Mouse (Mus musculus) gastrocnemius, postnatal 14 days (tissue): ENCODE measurements around the gene Phf21a. TPM values are rescaled to one million over a fixed set of nuclear protein-coding genes. Genes with fewer than 3 reads are reported as not detected.
"Not testable (repeated sequence)": the region's sequence is repeated elsewhere in the genome, so short reads cannot be mapped to it uniquely, and the experiment has no call there.

Experiments
- DNase-seq: peaks from one replicate; pipeline ENCODE4 v3.0.0; 2021; ENCODE audit warnings: mixed read lengths
- intact Hi-C: fragments of 180-260 bp; cut with DNase I; formaldehyde crosslinking; loops from one replicate; pipeline ENCODE4 v1.15.1; 2025; ENCODE audit warnings: low total_unique reads
- total RNA-seq, 2 experiments: library from RNA; stranded (reverse); gene quantifications; 2 replicates each; pipeline ENCODE4 v1.2.3; 2021

Gene Phf21a
- total RNA-seq, 2 experiments from 2014 or later, result 19.5 to 21.2 TPM

GRCm38 (mm10) chr2:92386821-92387570, 294.1 kb downstream of the Phf21a start:
- intact Hi-C loops, result no loop called here
- DNase-seq, result no peak

DNA sequence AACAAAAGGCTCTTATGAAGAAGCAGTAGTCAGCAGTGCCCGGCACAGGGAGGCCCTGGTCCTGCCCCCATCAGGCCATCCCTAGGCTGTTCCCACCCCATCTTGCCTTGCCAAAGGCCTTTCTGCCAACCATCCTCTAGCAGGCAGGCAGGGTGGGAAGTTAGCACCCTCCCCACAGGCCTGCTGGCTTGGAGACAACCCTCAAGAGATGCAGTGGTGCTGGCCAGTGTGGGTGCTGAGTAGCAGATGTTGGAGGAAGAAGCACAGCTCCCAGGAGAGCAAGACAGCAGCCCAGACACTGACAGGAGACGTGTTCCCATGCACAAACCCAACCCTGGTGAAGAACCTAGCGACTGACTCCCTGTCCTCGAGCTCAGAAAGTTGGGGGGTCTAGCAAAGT, 294.7 kb downstream of the Phf21a start:
- DNase-seq, result no peak
- intact Hi-C loops, result no loop called here

- intact Hi-C loops, result no loop called here
- no peak for DNase-seq
Observed at GRCm38 (mm10) chr2:92388081-92388517, 295.2 kb downstream of the Phf21a start.

GRCm38 (mm10) chr2:92388891-92389641, 296.1 kb downstream of the Phf21a start:
- intact Hi-C loops, result no loop called here
- peak; percentile 85 for DNase-seq

DNA sequence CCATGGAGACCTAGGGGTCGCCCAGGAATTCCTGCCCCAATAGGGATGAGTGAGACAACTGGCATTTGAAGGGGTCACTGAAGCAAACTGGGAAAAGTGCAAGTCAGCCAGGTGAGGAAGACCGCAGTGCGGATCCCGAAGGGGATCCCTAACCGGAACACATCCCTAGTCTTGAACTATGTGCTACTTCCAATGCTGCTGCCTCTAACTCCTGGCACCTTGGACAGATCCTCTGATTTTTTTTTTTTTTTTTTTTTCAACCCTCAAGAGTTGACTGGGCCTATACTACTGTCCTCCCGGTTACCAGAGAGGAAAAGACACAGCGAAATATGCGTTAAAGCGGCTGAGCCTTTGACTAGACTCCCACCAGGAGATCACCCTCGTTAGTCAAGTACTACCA, 296.7 kb downstream of the Phf21a start:
- intact Hi-C loops, result no loop called here
- no peak for DNase-seq

- intact Hi-C loops, result no loop called here
- DNase-seq, result peak; percentile 61
Observed at GRCm38 (mm10) chr2:92390206-92390930, 297.5 kb downstream of the Phf21a start.

- no peak for DNase-seq
- intact Hi-C loops, result no loop called here
Observed at GRCm38 (mm10) chr2:92391116-92391515, 298.2 kb downstream of the Phf21a start.

DNA sequence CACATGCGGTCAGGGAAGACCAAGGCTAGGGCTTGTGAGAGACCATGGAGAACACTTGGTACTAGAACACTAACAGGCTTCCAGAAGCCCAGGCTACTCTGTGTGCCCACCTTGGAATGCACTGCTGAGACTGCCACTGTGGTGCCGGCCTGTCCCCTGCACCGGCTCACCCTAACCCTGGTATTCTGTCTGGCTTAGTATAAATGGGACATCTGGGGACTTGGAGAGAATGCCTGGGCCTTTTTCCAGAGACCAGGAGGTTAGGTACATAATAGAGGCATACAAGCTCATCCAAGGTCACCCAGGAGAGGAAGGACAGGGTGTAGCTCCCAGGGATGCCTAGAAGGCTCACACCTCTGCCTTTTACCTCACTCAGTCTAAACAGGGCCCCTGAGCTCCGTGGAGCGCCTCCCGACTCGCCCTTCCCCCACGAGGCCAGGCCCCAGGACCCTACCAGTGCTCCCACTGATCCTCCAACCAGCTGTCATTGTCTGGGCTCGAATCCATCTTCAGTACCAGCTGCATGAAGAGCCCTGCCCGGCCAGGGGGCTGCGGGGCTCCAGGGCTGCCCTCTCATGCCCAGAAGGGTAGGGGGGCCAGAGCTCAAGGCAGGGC, 298.9 kb downstream of the Phf21a start:
- intact Hi-C loops, result no loop called here
- DNase-seq, result peak; percentile 37

- intact Hi-C loops, result no loop called here
- DNase-seq, result peak; percentile 53
Observed at GRCm38 (mm10) chr2:92392318-92393264, 299.7 kb downstream of the Phf21a start.

DNA sequence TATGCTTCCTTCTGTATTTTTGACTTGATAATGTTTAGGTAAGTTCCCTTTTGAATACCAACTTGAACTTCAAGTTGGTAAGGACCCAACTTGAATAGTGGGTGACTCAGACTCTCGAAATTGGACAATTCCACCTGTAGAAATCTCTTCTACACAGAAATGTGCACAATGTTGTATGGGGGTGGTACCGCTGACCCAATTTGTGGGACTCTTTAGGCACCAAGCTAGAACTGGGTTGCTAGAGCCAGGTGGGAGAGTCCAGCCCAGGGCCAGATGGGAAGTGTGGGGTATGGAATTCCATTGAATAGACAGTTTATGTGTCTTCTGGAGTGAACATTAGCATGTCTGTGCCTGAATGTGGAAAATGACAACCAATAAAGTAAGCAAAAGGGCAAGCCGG, 302.6 kb downstream of the Phf21a start:
- DNase-seq, result no peak
- intact Hi-C loops, result no loop called here

- no peak for DNase-seq
- intact Hi-C loops, result loop anchor here (2.0 kb wide), 1 partner anchor 21 kb away; no protein-coding TSS in a partner anchor
Observed at GRCm38 (mm10) chr2:92397436-92397835, 304.5 kb downstream of the Phf21a start.

DNA sequence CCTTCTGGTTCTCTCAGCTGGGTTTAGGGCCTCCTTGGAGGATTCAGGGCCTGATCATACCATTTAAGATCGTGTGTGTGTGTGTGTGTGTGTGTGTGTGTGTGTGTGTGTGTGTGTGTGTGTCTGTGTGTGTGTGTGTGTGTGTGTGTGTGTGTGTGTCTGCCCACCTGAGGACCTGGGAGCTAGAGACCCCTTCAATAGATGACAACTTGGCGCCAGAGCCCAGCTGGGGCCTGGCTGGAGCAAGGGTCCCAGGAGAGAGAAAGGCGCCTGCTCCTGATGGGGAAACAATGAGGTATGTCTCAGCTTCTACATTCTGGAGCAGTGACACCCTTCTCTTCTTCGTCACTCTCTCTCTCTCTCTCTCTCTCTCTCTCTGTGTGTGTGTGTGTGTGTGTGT, 307.0 kb downstream of the Phf21a start:
- DNase-seq, intact Hi-C loops: not testable (repeated sequence)

DNA sequence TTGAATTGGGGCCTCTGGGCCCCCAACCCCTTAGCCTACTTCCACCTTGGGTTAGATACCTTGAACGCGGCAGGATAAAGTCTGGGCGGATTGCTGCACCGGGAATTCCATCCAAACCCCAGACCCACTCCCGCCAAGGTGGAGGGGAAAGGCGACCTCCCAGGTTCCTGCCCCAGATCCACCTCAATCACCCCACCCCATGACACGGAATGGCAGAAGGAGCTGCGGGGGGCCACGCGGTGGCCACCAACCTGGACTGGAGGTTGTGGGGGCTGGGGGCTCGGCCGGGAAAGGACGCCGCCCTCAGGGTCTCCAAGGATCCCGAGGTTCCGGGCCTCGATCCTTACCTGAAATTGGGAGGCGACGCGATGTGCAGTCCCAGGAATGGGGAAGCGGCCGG, 307.8 kb downstream of the Phf21a start:
- intact Hi-C loops, result no loop called here
- no peak for DNase-seq

- DNase-seq, result no peak
- intact Hi-C loops, result no loop called here
Observed at GRCm38 (mm10) chr2:92401091-92401561, 308.2 kb downstream of the Phf21a start, which contains the start of gene Mapk8ip1. TSS of gene Mapk8ip1 (minus strand) at chr2:92401263.

- DNase-seq, result no peak
- intact Hi-C loops, result no loop called here
Observed at GRCm38 (mm10) chr2:92402591-92403326, 309.8 kb downstream of the Phf21a start.

DNA sequence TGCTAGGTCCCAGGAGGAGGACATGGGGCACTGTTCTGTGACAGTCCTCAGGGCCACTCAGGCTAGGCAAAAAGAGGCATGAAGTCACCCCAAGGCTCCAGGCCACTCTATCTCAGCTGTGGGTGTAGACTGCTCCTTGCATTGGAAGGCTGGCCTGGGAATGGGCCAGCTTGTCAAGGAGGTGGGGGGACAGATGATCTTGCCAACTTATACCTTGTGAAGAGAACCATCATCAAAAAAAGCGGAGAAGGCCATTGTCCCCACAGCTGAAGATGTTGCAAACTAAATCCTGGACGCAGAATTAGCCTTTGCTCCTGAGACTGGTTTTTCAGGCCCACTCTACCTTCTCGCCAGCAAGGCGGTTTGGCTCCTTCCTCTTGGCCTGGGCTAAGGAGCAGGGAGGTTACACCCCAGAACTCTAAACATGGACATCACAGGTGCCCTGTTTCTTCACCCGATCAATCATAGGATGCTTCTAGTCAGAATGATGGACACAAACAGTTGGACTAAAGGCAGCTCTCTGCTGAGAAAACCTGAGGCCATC, 310.9 kb downstream of the Phf21a start:
- DNase-seq, result no peak
- intact Hi-C loops, result no loop called here

DNA sequence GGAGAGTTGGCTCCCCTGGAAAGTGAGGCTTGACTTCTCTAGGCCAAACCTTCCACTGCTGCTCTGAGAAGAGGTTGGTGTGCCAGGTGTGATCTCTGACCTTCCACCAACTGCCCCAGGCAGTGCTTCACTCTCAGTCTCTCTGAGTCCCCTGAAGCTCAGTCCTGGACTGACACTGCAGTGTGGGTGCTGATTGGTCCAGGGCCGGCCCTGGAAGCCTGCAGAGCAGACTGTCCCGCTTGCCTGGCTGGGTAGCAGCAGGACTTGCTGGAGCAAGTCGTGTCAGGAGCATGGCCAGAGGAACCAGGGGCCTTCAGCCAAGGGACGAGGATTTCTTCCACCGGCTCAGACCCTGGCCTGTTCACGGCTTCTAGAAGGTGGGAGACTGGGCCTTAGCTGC, 311.8 kb downstream of the Phf21a start:
- intact Hi-C loops, result no loop called here
- no peak for DNase-seq

DNA sequence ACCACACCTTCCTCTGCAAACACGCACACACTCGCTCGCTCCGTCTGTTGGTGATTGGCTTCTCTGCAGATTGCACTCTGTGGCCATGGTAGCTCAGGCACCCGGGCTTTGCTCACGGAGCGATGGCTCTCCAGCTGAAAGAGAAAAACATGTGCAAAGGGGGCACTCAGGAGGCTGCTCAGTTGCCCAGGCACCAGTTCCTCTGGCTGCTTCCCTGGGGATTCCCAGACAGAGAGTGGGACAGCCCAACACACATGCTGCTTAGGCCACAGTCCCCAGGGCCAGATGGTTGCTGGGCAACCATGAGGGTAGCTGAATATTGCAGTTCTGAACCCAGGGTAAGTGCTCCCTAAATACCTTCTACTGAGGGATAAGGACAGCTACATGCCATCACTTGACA, 312.8 kb downstream of the Phf21a start:
- intact Hi-C loops, result no loop called here
- DNase-seq, result no peak
